Mouse (Mus musculus) CH12.LX (cell line): ENCODE data around the gene Gm20388. TPM values are rescaled to one million over a fixed set of nuclear protein-coding genes. Genes with fewer than 3 reads are reported as not detected.

ENCODE experiments used
- DNase-seq: peaks from one replicate; pipeline ENCODE4 v3.0.0-alpha.2; 2013; ENCODE audit errors: extremely low read depth
- H3K27ac ChIP-seq: 2 replicates; pipeline ENCODE4 v1.5.1; 2012; ENCODE audit warnings: low read depth, mild to moderate bottlenecking, control low read depth, moderate library complexity; ENCODE audit not compliant: insufficient read depth
- H3K27me3 ChIP-seq: replicated peaks from 2 replicates; pipeline ENCODE3; 2012; ENCODE audit warnings: inconsistent platforms
- H3K36me3 ChIP-seq, 2 experiments: replicated peaks in 1 of 2; 2 replicates each; pipeline versions ENCODE3 to v1.6.1; 2012; ENCODE audit warnings: inconsistent platforms in 1 of 2, low read length in 1 of 2, mild to moderate bottlenecking in 1 of 2, mixed read lengths in 1 of 2, moderate library complexity in 1 of 2; ENCODE audit not compliant: control insufficient read depth in 1 of 2, insufficient read depth in 1 of 2
- H3K4me1 ChIP-seq, 2 experiments: 2 replicates each; pipeline ENCODE4 v1.6.1; 2012; ENCODE audit warnings: inconsistent platforms in 1 of 2, moderate library complexity in 1 of 2; ENCODE audit not compliant: insufficient read depth in 2 of 2, control insufficient read depth in 1 of 2
- H3K4me2 ChIP-seq: 2 replicates; pipeline ENCODE4 v1.6.1; 2012; ENCODE audit warnings: low read depth, mild to moderate bottlenecking, control low read depth; ENCODE audit not compliant: poor library complexity, insufficient read depth, severe bottlenecking
- H3K4me3 ChIP-seq, 3 experiments: fragments of 150-350 bp in 1 of 3; sonication (generic) in 1 of 3; replicated peaks in 1 of 3; 2 replicates each; pipeline versions ENCODE3 to v1.5.1; 2011 to 2012; ENCODE audit warnings: low read depth in 2 of 3, low read length in 2 of 3, mild to moderate bottlenecking in 2 of 3, moderate library complexity in 2 of 3, control low read depth in 1 of 3, improper control_type of control experiment in 1 of 3, inconsistent platforms in 1 of 3, mixed read lengths in 1 of 3; ENCODE audit not compliant: poor library complexity in 1 of 3
- H3K79me2 ChIP-seq: replicated peaks from 2 replicates; pipeline ENCODE4 v1.6.1; 2012; ENCODE audit warnings: mild to moderate bottlenecking, moderate library complexity; ENCODE audit not compliant: control insufficient read depth, poor library complexity, insufficient read depth, severe bottlenecking; ENCODE audit errors: extremely low read depth
- H3K9ac ChIP-seq: 2 replicates; pipeline ENCODE4 v1.6.1; 2012; ENCODE audit warnings: low read depth, mild to moderate bottlenecking, control low read depth, moderate library complexity; ENCODE audit not compliant: insufficient read depth
- H3K9me3 ChIP-seq: replicated peaks from 2 replicates; pipeline ENCODE3; 2012; ENCODE audit warnings: low read length, inconsistent platforms, mixed read lengths
- CHD1 ChIP-seq: IDR thresholded peaks from 2 replicates; pipeline ENCODE4 v1.6.1; 2012; ENCODE audit warnings: low read depth, low read length, improper control_type of control experiment, inconsistent platforms
- CHD2 ChIP-seq: IDR thresholded peaks from 2 replicates; pipeline ENCODE4 v1.6.1; 2011; ENCODE audit warnings: low read length, improper control_type of control experiment
- CTCF ChIP-seq, 2 experiments: IDR thresholded peaks in 1 of 2; conservative IDR thresholded peaks in 1 of 2; 2 replicates each; pipeline ENCODE4 v1.5.1; 2011 to 2012; ENCODE audit warnings: low read depth in 2 of 2, low read length in 2 of 2, improper control_type of control experiment in 1 of 2, inconsistent platforms in 1 of 2, mild to moderate bottlenecking in 1 of 2, moderate library complexity in 1 of 2
- EP300 ChIP-seq: IDR thresholded peaks from 2 replicates; pipeline ENCODE4 v1.6.1; 2011; ENCODE audit warnings: low read length, improper control_type of control experiment
- IRF4 ChIP-seq: IDR thresholded peaks from 2 replicates; pipeline ENCODE4 v1.6.1; 2014; ENCODE audit warnings: low read depth, mild to moderate bottlenecking, inconsistent platforms, low read length, improper control_type of control experiment
- JUN ChIP-seq: IDR thresholded peaks from 2 replicates; pipeline ENCODE4 v1.6.1; 2011; ENCODE audit warnings: low read depth, mild to moderate bottlenecking, low read length, improper control_type of control experiment, moderate library complexity; ENCODE audit not compliant: insufficient read depth
- MAFK ChIP-seq: IDR thresholded peaks from 2 replicates; pipeline ENCODE4 v1.6.1; 2011; ENCODE audit warnings: low read length, improper control_type of control experiment; ENCODE audit not compliant: insufficient replicate concordance
- MAX ChIP-seq: IDR thresholded peaks from 2 replicates; pipeline ENCODE4 v1.6.1; 2011; ENCODE audit warnings: low read length, improper control_type of control experiment
- MXI1 ChIP-seq: IDR thresholded peaks from 2 replicates; pipeline ENCODE4 v1.6.1; 2011; ENCODE audit warnings: mild to moderate bottlenecking, low read depth, low read length, improper control_type of control experiment
- MYC ChIP-seq: IDR thresholded peaks from 2 replicates; pipeline ENCODE4 v1.6.1; 2011; ENCODE audit warnings: low read depth, mild to moderate bottlenecking, improper control_type of control experiment, low read length
- NRF1 ChIP-seq: IDR thresholded peaks from 2 replicates; pipeline ENCODE4 v1.6.1; 2014; ENCODE audit warnings: low read depth, mild to moderate bottlenecking, inconsistent platforms, low read length, improper control_type of control experiment, moderate library complexity
- PAX5 ChIP-seq: IDR thresholded peaks from 2 replicates; pipeline ENCODE4 v1.6.1; 2012; ENCODE audit warnings: low read length, inconsistent platforms, mixed read lengths
- POLR2A ChIP-seq: IDR thresholded peaks from 2 replicates; pipeline ENCODE4 v1.6.1; 2011; ENCODE audit warnings: low read depth, mild to moderate bottlenecking, improper control_type of control experiment, low read length
- POLR2AphosphoS2 ChIP-seq: IDR thresholded peaks from 2 replicates; pipeline ENCODE4 v1.6.1; 2011; ENCODE audit warnings: low read depth, low read length, improper control_type of control experiment
- RCOR1 ChIP-seq: conservative IDR thresholded peaks from 2 replicates; pipeline ENCODE4 v1.6.1; 2012; ENCODE audit warnings: low read depth, mild to moderate bottlenecking, inconsistent platforms, low read length, improper control_type of control experiment
- SIN3A ChIP-seq: IDR thresholded peaks from 2 replicates; pipeline ENCODE4 v1.6.1; 2012; ENCODE audit warnings: low read length, improper control_type of control experiment, inconsistent platforms
- TBP ChIP-seq: conservative IDR thresholded peaks from 2 replicates; pipeline ENCODE4 v1.6.1; 2011; ENCODE audit warnings: low read depth, low read length, improper control_type of control experiment
- TCF12 ChIP-seq: IDR thresholded peaks from 2 replicates; pipeline ENCODE4 v1.6.1; 2014; ENCODE audit warnings: low read depth, mild to moderate bottlenecking, inconsistent platforms, low read length, improper control_type of control experiment
- USF1 ChIP-seq: IDR thresholded peaks from 2 replicates; pipeline ENCODE4 v1.6.1; 2014; ENCODE audit warnings: low read depth, mild to moderate bottlenecking, inconsistent platforms, low read length, improper control_type of control experiment
- USF2 ChIP-seq: conservative IDR thresholded peaks from 2 replicates; pipeline ENCODE4 v1.6.1; 2011; ENCODE audit warnings: low read depth, low read length, improper control_type of control experiment
- ZC3H11A ChIP-seq: IDR thresholded peaks from 2 replicates; pipeline ENCODE4 v1.6.1; 2012; ENCODE audit warnings: low read depth, mild to moderate bottlenecking, inconsistent platforms, low read length, improper control_type of control experiment
- dilution Hi-C: fragments of 300-500 bp; cut with MboI; formaldehyde crosslinking; loops from 2 replicates; pipeline ENCODE4 v1.14.3; 2020; ENCODE audit warnings: low sequenced_read_pairs; ENCODE audit not compliant: extremely low pct_unique_long_range_greater_than_20kb, extremely low pct_ligation_motif_present
- in situ Hi-C: fragments of 300-500 bp; cut with MboI; formaldehyde crosslinking; loops from 3 replicates; pipeline ENCODE4 v1.14.3; 2019; ENCODE audit warnings: low sequenced_read_pairs, low pct_ligation_motif_present, low pct_unique_long_range_greater_than_20kb, mixed read lengths
- polyA plus RNA-seq: library from polyadenylated mRNA; unstranded; fragments of >175 nt; gene quantifications from 2 replicates; pipeline ENCODE4 v1.2.1, GENCODE M21; 2012; ENCODE audit warnings: low read depth; ENCODE audit not compliant: insufficient read length
- total RNA-seq, 2 experiments: library from RNA; depleted of rRNA; stranded (reverse); fragments of 300-350 nt in 1 of 2; fragments of >200 nt in 1 of 2; gene quantifications; 2 replicates each; pipeline ENCODE4 v1.2.3; 2012 to 2014

Gm20388 gene
- total and polyA plus RNA-seq, 3 experiments = 14.8 to 26.3 (median 22.2) TPM

- no peaks in the 10 kb centered on the region for H3K36me3 ChIP-seq
- H3K4me2 ChIP-seq = no peak overlapping the region
- dilution Hi-C loops (no loop called here), in situ Hi-C loops (no loop called here)
- TF ChIP-seq MXI1 = no peak
- no peak for TF ChIP-seq TCF12
- no peak for TF ChIP-seq TBP
- no peak for TF ChIP-seq POLR2AphosphoS2
- no peak for DNase-seq
- H3K27me3 ChIP-seq = peaks cover 27% of the 10 kb centered on the region
- H3K4me1 ChIP-seq = 0 out of 4 replicates have a peak, but pooled peaks cover 0 to 6% of the 10 kb centered on the region in 2 experiments
- H3K4me3 ChIP-seq = no peak overlapping the region
- H3K9me3 ChIP-seq = no peaks in the 10 kb centered on the region
- no peak overlapping the region for H3K27ac ChIP-seq
- H3K79me2 ChIP-seq = no peaks in the 10 kb centered on the region
- H3K9ac ChIP-seq = no peak overlapping the region
Measured at GRCm38 (mm10) chr8:123705376-123705775, 3794.7 kb downstream of the Gm20388 start.

GRCm38 (mm10) chr8:123707137-123707536 lies 3796.5 kb downstream of the Gm20388 start:
- no peak overlapping the region for H3K4me3 ChIP-seq
- peaks cover 35% of the 10 kb centered on the region for H3K27me3 ChIP-seq
- H3K9ac ChIP-seq = no peak overlapping the region
- in situ Hi-C loops (no loop called here), dilution Hi-C loops (no loop called here)
- no peaks in the 10 kb centered on the region for H3K79me2 ChIP-seq
- TF ChIP-seq CHD1 (no peak), IRF4 (no peak), USF1 (no peak), POLR2A (no peak), NRF1 (no peak), USF2 (no peak), ZC3H11A (no peak), SIN3A (no peak), CTCF (conservative IDR thresholded peaks at IDR 0.05 in 1 of 2, IDR thresholded peaks at IDR 0.05 in 1 of 2; ENCODE audit: low read depth in 2 of 2, low read length in 2 of 2) (no peak), MYC (no peak), EP300 (no peak), PAX5 (no peak), MAX (no peak), RCOR1 (no peak), POLR2AphosphoS2 (no peak), CHD2 (no peak), JUN (no peak), MAFK (no peak)
- H3K9me3 ChIP-seq = no peaks in the 10 kb centered on the region
- no peak overlapping the region for H3K4me2 ChIP-seq
- H3K27ac ChIP-seq = no peak overlapping the region
- DNase-seq = no peak
- H3K4me1 ChIP-seq = no peaks in the 10 kb centered on the region
- H3K36me3 ChIP-seq = no peaks in the 10 kb centered on the region
